Mouse (Mus musculus): Measurements from ENCODE around the gene Fstl5. TPM values are rescaled to one million over a fixed set of nuclear protein-coding genes. Genes with fewer than 3 reads are reported as not detected.
A peak's percentile ranks its signal among the peaks of the same experiment; 100 is the strongest.

Gene Fstl5
- polyA plus RNA-seq, 1 experiment from 2014 or later: 11.6 TPM

DNA sequence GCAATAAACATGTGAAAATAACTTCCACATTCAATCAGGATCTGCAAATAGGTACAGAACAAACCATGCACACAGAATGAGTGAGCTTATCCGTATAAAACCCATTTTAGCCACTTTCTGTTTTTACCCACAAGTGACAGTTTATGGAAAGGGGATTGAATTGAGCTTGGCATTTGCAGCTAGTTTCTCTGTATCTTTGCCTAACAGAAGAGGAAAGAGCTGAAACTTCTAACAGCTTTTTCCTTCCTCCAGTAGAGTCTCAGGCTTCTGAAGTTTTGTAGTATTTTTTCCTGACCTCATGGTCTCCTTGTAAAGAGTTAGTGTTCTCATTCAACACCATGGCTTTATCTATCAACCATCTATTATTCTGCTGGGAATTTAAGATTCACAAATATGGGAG lies 177.3 kb downstream of the Fstl5 start:
- ATAC-seq (ENCODE audit: insufficient read depth, low FRiP score, low TSS enrichment) (no peak), DNase-seq (ENCODE audit: low spot score) (no peak)
- no peaks in the 10 kb centered on the region for H3K4me1 ChIP-seq (ENCODE audit: control insufficient read depth, insufficient read depth, low read length)
- H3K27ac ChIP-seq (ENCODE audit: low read depth, low read length): no peak overlapping the region
- H3K4me3 ChIP-seq (ENCODE audit: low read depth, low read length): no peak overlapping the region
- no peak overlapping the region for H3K9ac ChIP-seq (ENCODE audit: low read length)
- H3K4me2 ChIP-seq (ENCODE audit: low read depth): no peak overlapping the region
- H3K9me3 ChIP-seq (ENCODE audit: control insufficient read depth, low read length): no peaks in the 10 kb centered on the region
- WGBS: 87% methylated on average over 1 of the region's 1 CpGs
- no peaks in the 10 kb centered on the region for H3K27me3 ChIP-seq (ENCODE audit: control insufficient read depth, insufficient read depth, low read length)
- no peaks in the 10 kb centered on the region for H3K36me3 ChIP-seq (ENCODE audit: control insufficient read depth, insufficient read depth, low read length)

DNA sequence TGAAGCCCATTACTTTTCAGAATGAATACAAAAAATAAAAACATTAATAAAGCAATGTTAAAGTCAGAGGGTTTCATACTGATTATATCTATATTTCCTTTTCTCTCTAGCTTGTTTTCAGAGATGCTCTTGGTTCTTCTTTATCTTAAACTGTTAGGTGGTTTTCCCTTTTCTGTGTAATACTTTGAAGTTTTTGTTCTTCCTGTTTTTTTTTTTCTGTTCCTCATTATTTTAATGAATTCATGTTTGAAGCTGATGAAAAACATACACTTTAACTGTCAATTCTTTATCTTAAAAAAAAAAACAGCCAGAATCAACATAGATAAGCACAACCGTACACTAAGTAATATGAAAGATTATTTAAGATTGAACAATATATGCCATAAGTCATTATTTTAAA lies 218.9 kb downstream of the Fstl5 start:
- Histone ChIP-seq H3K36me3 (ENCODE audit: control insufficient read depth, insufficient read depth, low read length) (no peaks in the 10 kb centered on the region), H3K27ac (ENCODE audit: low read depth, low read length) (no peak overlapping the region), H3K4me2 (ENCODE audit: low read depth) (no peak overlapping the region), H3K4me3 (ENCODE audit: low read depth, low read length) (no peak overlapping the region), H3K4me1 (ENCODE audit: control insufficient read depth, insufficient read depth, low read length) (no peaks in the 10 kb centered on the region), H3K27me3 (ENCODE audit: control insufficient read depth, insufficient read depth, low read length) (no peaks in the 10 kb centered on the region), H3K9ac (ENCODE audit: low read length) (no peak overlapping the region), H3K9me3 (ENCODE audit: control insufficient read depth, low read length) (no peaks in the 10 kb centered on the region)
- WGBS: 91% methylated on average over 1 of the region's 1 CpGs
- ATAC-seq (ENCODE audit: insufficient read depth, low FRiP score, low TSS enrichment): no peak
- DNase-seq (ENCODE audit: low spot score): no peak

DNA sequence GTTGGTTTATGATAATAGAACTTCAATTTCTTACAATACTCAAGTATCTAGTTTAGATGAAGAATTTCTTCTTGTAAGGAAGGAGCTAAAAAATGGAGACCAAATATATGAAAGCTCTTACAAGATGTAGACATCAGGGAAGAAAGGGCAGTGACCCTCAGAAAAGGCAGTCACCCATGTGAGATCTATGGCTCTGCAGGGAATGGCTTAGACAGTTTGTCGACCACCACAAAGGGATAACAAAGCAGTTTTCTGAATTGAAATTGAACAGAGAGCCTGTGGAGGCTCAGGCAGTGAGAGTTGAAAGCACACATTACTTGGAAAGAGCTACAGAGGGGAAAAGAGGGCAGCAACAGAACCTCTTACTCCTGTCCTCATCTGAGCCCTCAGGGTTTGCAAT lies 220.3 kb downstream of the Fstl5 start:
- Histone ChIP-seq H3K27me3 (ENCODE audit: control insufficient read depth, insufficient read depth, low read length) (no peaks in the 10 kb centered on the region), H3K9ac (ENCODE audit: low read length) (no peak overlapping the region), H3K9me3 (ENCODE audit: control insufficient read depth, low read length) (no peaks in the 10 kb centered on the region), H3K27ac (ENCODE audit: low read depth, low read length) (peak overlapping the region; percentile 35; the same call in 1 of the 2 replicates), H3K4me1 (ENCODE audit: control insufficient read depth, insufficient read depth, low read length) (no peaks in the 10 kb centered on the region), H3K4me2 (ENCODE audit: low read depth) (no peak overlapping the region), H3K4me3 (ENCODE audit: low read depth, low read length) (no peak overlapping the region), H3K36me3 (ENCODE audit: control insufficient read depth, insufficient read depth, low read length) (no peaks in the 10 kb centered on the region)
- ATAC-seq (ENCODE audit: insufficient read depth, low FRiP score, low TSS enrichment) (peak; percentile 58; the same call in 1 of the 2 replicates), DNase-seq (ENCODE audit: low spot score) (peak; percentile 55)
- 9% methylated on average over 1 of the region's 1 CpGs for WGBS

DNA sequence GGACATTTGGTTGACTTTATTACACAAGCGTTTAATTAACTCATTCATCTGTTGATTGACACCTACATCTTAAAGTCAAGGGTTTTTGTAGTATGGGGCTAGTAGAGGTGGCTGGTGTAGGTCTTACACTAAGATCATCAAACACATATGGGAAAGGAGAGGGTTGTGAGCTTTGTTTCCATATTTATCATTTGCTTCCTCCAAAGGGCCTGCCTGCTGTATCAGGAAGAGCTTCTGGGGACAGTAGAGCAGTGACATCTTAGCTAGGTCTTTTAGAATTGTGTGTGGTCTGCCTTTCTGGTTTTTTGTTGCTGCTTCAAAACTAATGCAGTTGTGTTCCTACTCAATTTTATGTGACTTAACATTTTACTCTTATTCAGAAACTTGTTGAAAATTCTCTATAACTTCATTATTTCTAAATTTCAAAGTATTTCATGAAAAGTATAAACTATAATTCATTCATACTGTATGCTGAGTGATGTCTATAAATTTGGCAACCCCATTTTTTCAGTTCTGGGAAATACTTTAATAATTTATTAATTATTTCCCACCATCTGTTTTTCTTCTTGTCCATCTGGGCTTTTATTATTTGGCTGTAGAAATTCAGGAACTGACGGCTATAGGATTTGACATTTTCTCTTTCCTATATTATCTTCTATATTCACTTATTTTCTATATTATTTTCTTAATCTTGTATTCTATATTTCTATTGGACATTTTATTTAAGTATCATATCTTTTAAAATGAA lies 227.1 kb downstream of the Fstl5 start:
- Histone ChIP-seq H3K27me3 (ENCODE audit: control insufficient read depth, insufficient read depth, low read length) (no peaks in the 10 kb centered on the region), H3K36me3 (ENCODE audit: control insufficient read depth, insufficient read depth, low read length) (no peaks in the 10 kb centered on the region), H3K4me1 (ENCODE audit: control insufficient read depth, insufficient read depth, low read length) (no peaks in the 10 kb centered on the region), H3K9ac (ENCODE audit: low read length) (no peak overlapping the region), H3K4me2 (ENCODE audit: low read depth) (no peak overlapping the region), H3K27ac (ENCODE audit: low read depth, low read length) (no peak overlapping the region), H3K4me3 (ENCODE audit: low read depth, low read length) (no peak overlapping the region), H3K9me3 (ENCODE audit: control insufficient read depth, low read length) (no peaks in the 10 kb centered on the region)
- no peak for ATAC-seq (ENCODE audit: insufficient read depth, low FRiP score, low TSS enrichment)
- WGBS: 87% methylated on average over 2 of the region's 2 CpGs
- DNase-seq (ENCODE audit: low spot score): no peak

DNA sequence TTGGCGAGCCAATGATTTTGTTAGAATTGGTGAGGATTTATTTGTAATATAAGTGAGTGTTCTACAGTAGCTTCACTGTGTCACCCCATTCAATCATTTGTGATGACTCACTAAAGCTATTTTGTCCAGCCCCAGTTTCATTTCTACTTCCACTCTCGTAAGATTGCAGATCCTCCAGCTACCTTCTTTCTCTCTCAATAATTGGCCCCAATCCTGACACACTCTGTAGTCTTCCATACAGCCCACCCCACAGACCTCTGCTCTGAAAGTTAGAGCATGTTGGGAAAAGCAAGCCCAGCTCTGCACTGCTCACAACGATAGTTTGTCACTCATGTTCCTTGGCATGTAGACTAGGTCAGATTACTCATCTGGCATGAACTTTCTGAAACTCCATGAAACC lies 242.9 kb downstream of the Fstl5 start:
- Histone ChIP-seq H3K27ac (ENCODE audit: low read depth, low read length) (no peak overlapping the region), H3K4me3 (ENCODE audit: low read depth, low read length) (no peak overlapping the region), H3K9me3 (ENCODE audit: control insufficient read depth, low read length) (no peaks in the 10 kb centered on the region), H3K4me1 (ENCODE audit: control insufficient read depth, insufficient read depth, low read length) (no peaks in the 10 kb centered on the region), H3K36me3 (ENCODE audit: control insufficient read depth, insufficient read depth, low read length) (no peaks in the 10 kb centered on the region), H3K9ac (ENCODE audit: low read length) (no peak overlapping the region), H3K4me2 (ENCODE audit: low read depth) (no peak overlapping the region), H3K27me3 (ENCODE audit: control insufficient read depth, insufficient read depth, low read length) (no peaks in the 10 kb centered on the region)
- no peak for DNase-seq (ENCODE audit: low spot score)
- WGBS: 94% methylated on average over 3 of the region's 3 CpGs
- ATAC-seq (ENCODE audit: insufficient read depth, low FRiP score, low TSS enrichment): no peak

DNA sequence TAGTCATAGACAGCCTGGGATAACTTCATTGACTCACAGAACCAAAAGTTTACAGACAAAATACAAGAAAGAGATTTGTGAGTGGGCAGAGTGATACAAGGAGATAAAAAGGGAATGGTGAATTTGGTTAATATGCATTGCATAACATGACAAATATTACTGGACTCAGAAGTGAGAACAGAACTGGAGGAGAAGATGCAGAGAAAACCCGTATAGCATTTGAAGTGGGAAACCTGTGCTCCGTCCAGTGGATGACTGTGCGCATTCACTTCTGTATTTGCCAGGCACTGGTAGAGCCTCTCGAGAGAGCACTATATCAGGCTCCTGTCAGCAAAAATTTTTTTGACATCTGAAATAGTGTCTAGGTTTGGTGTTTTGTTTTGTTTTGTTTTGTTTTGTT lies 245.5 kb downstream of the Fstl5 start:
- no peak overlapping the region for H3K4me2 ChIP-seq (ENCODE audit: low read depth)
- ATAC-seq (ENCODE audit: insufficient read depth, low FRiP score, low TSS enrichment) (no peak), DNase-seq (ENCODE audit: low spot score) (no peak)
- WGBS: 89% methylated on average over 4 of the region's 4 CpGs
- H3K27me3 ChIP-seq (ENCODE audit: control insufficient read depth, insufficient read depth, low read length): no peaks in the 10 kb centered on the region
- no peak overlapping the region for H3K4me3 ChIP-seq (ENCODE audit: low read depth, low read length)
- no peaks in the 10 kb centered on the region for H3K36me3 ChIP-seq (ENCODE audit: control insufficient read depth, insufficient read depth, low read length)
- no peak overlapping the region for H3K9ac ChIP-seq (ENCODE audit: low read length)
- no peak overlapping the region for H3K27ac ChIP-seq (ENCODE audit: low read depth, low read length)
- no peaks in the 10 kb centered on the region for H3K9me3 ChIP-seq (ENCODE audit: control insufficient read depth, low read length)
- H3K4me1 ChIP-seq (ENCODE audit: control insufficient read depth, insufficient read depth, low read length): no peaks in the 10 kb centered on the region

DNA sequence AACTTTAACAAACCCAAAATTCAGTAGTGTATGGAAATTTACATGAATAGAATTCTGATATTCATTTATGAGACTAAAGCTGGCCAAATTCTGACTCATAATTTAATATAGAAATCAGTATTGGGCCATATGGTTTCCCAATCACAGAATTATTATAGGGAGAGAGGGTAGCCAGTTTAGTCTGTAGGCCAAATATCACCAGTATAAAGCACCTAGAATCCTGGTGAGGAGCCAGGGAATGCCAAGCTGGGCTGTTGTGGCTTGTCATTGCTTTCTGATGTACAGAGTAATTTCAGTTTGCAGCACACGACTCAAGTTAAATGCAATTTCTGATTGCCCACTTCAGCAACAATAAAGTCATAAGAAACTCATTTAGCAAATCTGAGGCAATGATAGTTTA lies 248.4 kb downstream of the Fstl5 start:
- ATAC-seq (ENCODE audit: insufficient read depth, low FRiP score, low TSS enrichment): no peak
- H3K4me1 ChIP-seq (ENCODE audit: control insufficient read depth, insufficient read depth, low read length): no peaks in the 10 kb centered on the region
- no peaks in the 10 kb centered on the region for H3K27me3 ChIP-seq (ENCODE audit: control insufficient read depth, insufficient read depth, low read length)
- no peaks in the 10 kb centered on the region for H3K36me3 ChIP-seq (ENCODE audit: control insufficient read depth, insufficient read depth, low read length)
- DNase-seq (ENCODE audit: low spot score): no peak
- WGBS: 86% methylated on average over 1 of the region's 1 CpGs
- H3K9ac ChIP-seq (ENCODE audit: low read length): no peak overlapping the region
- H3K4me2 ChIP-seq (ENCODE audit: low read depth): no peak overlapping the region
- H3K9me3 ChIP-seq (ENCODE audit: control insufficient read depth, low read length): no peaks in the 10 kb centered on the region
- H3K27ac ChIP-seq (ENCODE audit: low read depth, low read length): no peak overlapping the region
- no peak overlapping the region for H3K4me3 ChIP-seq (ENCODE audit: low read depth, low read length)

DNA sequence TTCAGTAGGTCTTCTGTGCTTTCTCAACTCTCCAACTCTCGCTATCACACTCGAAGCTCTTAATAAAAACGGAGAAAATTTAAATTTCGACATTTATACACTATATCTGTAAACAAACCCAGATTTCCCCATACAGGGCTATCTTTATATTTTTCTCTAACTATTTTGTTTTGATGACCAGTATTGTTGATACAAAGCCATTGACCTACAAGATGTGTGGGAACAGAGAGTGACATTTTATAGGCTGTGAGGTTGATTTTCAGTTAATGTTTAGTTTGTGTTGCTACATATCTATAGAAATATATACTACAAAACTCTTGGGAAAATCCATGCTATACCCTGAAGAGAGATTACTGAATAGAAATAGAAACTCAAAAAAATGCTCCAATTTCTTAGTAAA lies 262.9 kb downstream of the Fstl5 start:
- Histone ChIP-seq H3K4me3 (ENCODE audit: low read depth, low read length) (no peak overlapping the region), H3K4me2 (ENCODE audit: low read depth) (no peak overlapping the region), H3K27ac (ENCODE audit: low read depth, low read length) (no peak overlapping the region), H3K36me3 (ENCODE audit: control insufficient read depth, insufficient read depth, low read length) (no peaks in the 10 kb centered on the region), H3K9ac (ENCODE audit: low read length) (no peak overlapping the region), H3K4me1 (ENCODE audit: control insufficient read depth, insufficient read depth, low read length) (no peaks in the 10 kb centered on the region), H3K9me3 (ENCODE audit: control insufficient read depth, low read length) (no peaks in the 10 kb centered on the region), H3K27me3 (ENCODE audit: control insufficient read depth, insufficient read depth, low read length) (no peaks in the 10 kb centered on the region)
- no peak for ATAC-seq (ENCODE audit: insufficient read depth, low FRiP score, low TSS enrichment)
- no peak for DNase-seq (ENCODE audit: low spot score)
- WGBS: 87% methylated on average over 4 of the region's 4 CpGs

DNA sequence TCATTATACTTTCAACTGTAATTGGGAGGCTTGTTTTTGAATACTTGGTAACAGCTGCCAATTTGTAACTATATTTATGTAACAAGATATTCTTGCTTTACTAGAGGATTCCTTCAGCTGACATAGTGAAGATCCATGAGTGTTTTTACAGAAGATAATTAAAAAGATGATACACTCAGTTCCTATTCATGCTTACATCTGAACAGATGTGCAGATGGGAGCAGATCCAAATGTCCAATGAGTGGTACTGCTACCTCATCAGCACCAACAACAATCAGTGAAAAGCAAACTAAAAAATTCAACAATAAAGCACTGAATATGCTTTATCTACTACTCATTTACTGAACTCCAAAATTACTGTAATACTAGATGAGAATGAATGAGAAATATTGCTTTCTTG lies 292.9 kb downstream of the Fstl5 start:
- H3K9me3 ChIP-seq (ENCODE audit: control insufficient read depth, low read length): no peaks in the 10 kb centered on the region
- no peak overlapping the region for H3K4me3 ChIP-seq (ENCODE audit: low read depth, low read length)
- H3K9ac ChIP-seq (ENCODE audit: low read length): no peak overlapping the region
- H3K27me3 ChIP-seq (ENCODE audit: control insufficient read depth, insufficient read depth, low read length): no peaks in the 10 kb centered on the region
- DNase-seq (ENCODE audit: low spot score): no peak
- H3K27ac ChIP-seq (ENCODE audit: low read depth, low read length): no peak overlapping the region
- no peak for ATAC-seq (ENCODE audit: insufficient read depth, low FRiP score, low TSS enrichment)
- H3K4me2 ChIP-seq (ENCODE audit: low read depth): no peak overlapping the region
- no peaks in the 10 kb centered on the region for H3K4me1 ChIP-seq (ENCODE audit: control insufficient read depth, insufficient read depth, low read length)
- H3K36me3 ChIP-seq (ENCODE audit: control insufficient read depth, insufficient read depth, low read length): no peaks in the 10 kb centered on the region
